Mouse (Mus musculus) Patski (cell line): ENCODE data around the gene Rcor1. TPM values are rescaled to one million over a fixed set of nuclear protein-coding genes. Genes with fewer than 3 reads are reported as not detected.

Source experiments
- ATAC-seq: fragments of 100-300 bp; one replicate; pipeline ENCODE4 v1.8.0; 2021
- CTCF ChIA-PET: fragments of 350-600 bp; sonication (Branson Sonifier 250); formaldehyde crosslinking; loops from one replicate; lab custom pipeline; 2022; ENCODE audit warnings: inconsistent platforms; lab: Charles Lee
- POLR2A ChIA-PET: fragments of 350-600 bp; sonication (Branson Sonifier 250); formaldehyde crosslinking; loops from one replicate; lab custom pipeline; 2022; ENCODE audit warnings: antibody characterized with exemption, inconsistent platforms; lab: Charles Lee
- DNase-seq: peaks from one replicate; pipeline ENCODE4 v3.0.0-alpha.2; 2011; ENCODE audit warnings: low read depth, low spot score
- H3K27me3 ChIP-seq: fragments of 371-371 bp; one replicate; pipeline ENCODE4 v1.5.1; 2021
- CTCF ChIP-seq: fragments of 100-300 bp; IDR thresholded peaks from one replicate; pipeline ENCODE4 v1.5.1; 2021
- in situ Hi-C: fragments of 300-500 bp; cut with MboI; formaldehyde crosslinking; loops from 3 replicates; pipeline ENCODE4 v1.11.1; 2018; ENCODE audit warnings: low pct_unique_long_range_greater_than_20kb, mixed read lengths
- polyA plus RNA-seq: library from polyadenylated mRNA; unstranded; gene quantifications from one replicate; pipeline ENCODE4 v1.2.3, GENCODE M21; 2021

The Rcor1 gene
- polyA plus RNA-seq, 1 experiment from 2014 or later = 30.9 TPM

DNA sequence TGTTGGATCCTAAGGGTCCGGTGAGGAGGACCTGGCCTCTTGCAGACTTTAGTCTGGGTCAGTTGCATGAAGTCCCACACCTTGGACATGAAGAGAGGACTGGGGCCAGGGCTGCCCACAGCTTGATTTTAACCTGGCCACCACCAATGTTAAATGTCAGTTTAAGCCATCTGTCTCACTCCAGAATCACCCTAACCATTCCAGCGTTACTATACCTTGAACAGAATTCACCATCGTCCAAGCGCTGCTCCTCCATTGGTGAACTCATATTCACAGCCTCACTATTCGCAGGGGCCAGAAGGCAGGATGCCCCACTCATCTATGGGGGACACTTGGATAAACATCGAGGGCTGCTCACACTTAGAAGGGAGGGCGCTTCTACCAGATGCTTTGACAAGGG is 38.2 kb upstream of the Rcor1 start:
- no peak for TF ChIP-seq CTCF
- CTCF ChIA-PET = no interaction called here
- in situ Hi-C loops = no loop called here
- no peak for ATAC-seq
- no peak for DNase-seq
- H3K27me3 ChIP-seq = no peaks in the 10 kb centered on the region
- POLR2A ChIA-PET = no interaction called here

- H3K27me3 ChIP-seq = no peaks in the 10 kb centered on the region
- in situ Hi-C loops = no loop called here
- DNase-seq (no peak), ATAC-seq (no peak)
- POLR2A ChIA-PET = no interaction called here
- CTCF ChIA-PET = interaction anchor here (0.8 kb wide), 1 partner anchor 47 kb away, joined by 3 read pairs; no protein-coding TSS in a partner anchor
- no peak for TF ChIP-seq CTCF
Measured at GRCm38 (mm10) chr12:111004142-111004541, 35.0 kb upstream of the Rcor1 start.

DNA sequence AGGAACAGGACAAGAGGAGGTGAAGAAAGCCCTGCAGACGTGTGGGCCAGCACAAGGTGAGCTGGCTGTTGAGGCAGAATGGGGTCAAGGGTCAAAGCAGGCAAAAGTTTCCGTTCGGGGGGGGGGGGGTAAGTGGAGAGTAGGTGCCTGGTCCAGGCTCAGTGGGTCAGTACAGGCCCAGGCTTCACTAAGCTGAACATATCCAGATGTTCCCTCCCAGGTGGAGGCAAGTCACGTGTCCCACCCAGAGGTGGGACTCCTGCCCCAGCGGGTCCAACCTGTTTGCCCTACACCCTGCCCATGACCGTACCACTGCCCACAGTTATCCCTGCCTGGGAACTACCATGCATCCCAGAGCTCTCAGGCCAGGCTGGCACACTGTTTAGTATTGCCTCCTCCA is 33.3 kb upstream of the Rcor1 start:
- ChIA-PET CTCF (no interaction called here), POLR2A (no interaction called here)
- no peaks in the 10 kb centered on the region for H3K27me3 ChIP-seq
- DNase-seq (no peak), ATAC-seq (no peak)
- TF ChIP-seq CTCF = no peak
- in situ Hi-C loops = no loop called here

- in situ Hi-C loops = no loop called here
- ChIA-PET CTCF (no interaction called here), POLR2A (no interaction called here)
- DNase-seq (no peak), ATAC-seq (no peak)
- no peak for TF ChIP-seq CTCF
- no peaks in the 10 kb centered on the region for H3K27me3 ChIP-seq
Measured at GRCm38 (mm10) chr12:111006339-111006738, 32.8 kb upstream of the Rcor1 start.

GRCm38 (mm10) chr12:111007134-111008103 is 31.7 kb upstream of the Rcor1 start:
- no peak for TF ChIP-seq CTCF
- ATAC-seq (no peak), DNase-seq (no peak)
- ChIA-PET POLR2A (no interaction called here), CTCF (no interaction called here)
- in situ Hi-C loops = no loop called here
- no peaks in the 10 kb centered on the region for H3K27me3 ChIP-seq

- H3K27me3 ChIP-seq = peaks cover 6% of the 10 kb centered on the region
- ATAC-seq = no peak
- in situ Hi-C loops = no loop called here
- DNase-seq = no peak
- ChIA-PET POLR2A (no interaction called here), CTCF (interaction anchor here (1.0 kb wide), 1 partner anchor 17 kb away, joined by 3 read pairs; no protein-coding TSS in a partner anchor)
- no peak for TF ChIP-seq CTCF
Measured at GRCm38 (mm10) chr12:111008500-111009490, 30.4 kb upstream of the Rcor1 start.

DNA sequence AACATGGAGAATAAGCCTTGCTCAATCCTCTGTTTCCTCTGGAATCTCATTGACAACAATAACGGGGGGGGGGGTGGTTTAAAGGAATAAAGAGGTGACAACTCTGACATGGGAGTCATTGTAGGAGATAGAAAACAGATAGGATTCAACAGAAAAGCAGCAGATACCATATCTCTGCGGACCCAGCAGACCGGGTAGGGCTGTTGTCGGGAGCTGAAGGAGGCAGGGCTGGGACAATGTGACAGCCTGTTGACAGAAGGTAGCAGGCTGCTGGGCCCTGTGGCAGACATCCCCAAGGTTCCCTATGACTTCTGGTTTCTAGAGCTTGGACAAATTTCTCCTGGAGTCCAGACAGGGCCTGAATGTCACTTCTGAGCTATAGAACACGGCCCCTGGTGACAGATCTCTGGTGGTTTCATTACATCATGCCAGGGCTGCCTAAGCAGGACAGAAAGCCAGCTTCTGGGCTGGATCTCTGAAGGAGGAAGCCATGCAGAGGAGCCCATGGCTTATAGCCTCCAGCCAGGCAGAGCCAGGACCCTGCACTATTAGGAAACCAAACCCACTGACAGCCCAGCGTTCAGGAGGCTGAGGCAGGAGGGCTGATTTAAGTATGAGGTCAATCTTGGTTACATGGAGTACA is 29.4 kb upstream of the Rcor1 start:
- ATAC-seq (no peak), DNase-seq (no peak)
- in situ Hi-C loops = no loop called here
- TF ChIP-seq CTCF = no peak
- peaks cover 6% of the 10 kb centered on the region for H3K27me3 ChIP-seq
- ChIA-PET CTCF (interaction anchor here (1.0 kb wide), 1 partner anchor 18 kb away, joined by 3 read pairs; no protein-coding TSS in a partner anchor), POLR2A (interaction anchor here (0.7 kb wide), 1 partner anchor 354 kb away, joined by 4 read pairs; no protein-coding TSS in a partner anchor)

DNA sequence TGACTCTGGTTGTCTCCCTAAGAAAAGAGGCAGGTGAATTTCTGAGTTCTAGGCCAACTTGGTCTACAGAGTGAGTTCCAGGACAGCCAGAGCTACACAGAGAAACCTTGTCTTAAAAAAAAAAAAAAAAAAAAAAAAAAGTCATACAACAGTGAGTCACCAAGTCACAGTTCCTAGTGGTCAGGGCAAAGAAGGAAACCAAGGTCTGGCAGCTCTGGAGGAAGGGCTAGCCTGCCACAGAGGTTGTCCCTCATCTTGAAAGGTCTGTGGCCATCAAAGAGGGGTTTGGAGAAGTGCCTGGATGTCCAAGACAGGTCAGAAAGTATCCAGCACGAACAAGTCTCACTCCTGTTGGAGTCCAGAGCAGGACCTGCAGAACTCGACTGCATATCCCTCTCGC is 22.3 kb upstream of the Rcor1 start:
- ATAC-seq = no peak
- DNase-seq = no peak
- ChIA-PET CTCF (no interaction called here), POLR2A (interaction anchor here (1.0 kb wide), 1 partner anchor 22 kb away, joined by 3 read pairs; no protein-coding TSS in a partner anchor)
- peaks cover 6% of the 10 kb centered on the region for H3K27me3 ChIP-seq
- in situ Hi-C loops = no loop called here
- TF ChIP-seq CTCF = no peak

DNA sequence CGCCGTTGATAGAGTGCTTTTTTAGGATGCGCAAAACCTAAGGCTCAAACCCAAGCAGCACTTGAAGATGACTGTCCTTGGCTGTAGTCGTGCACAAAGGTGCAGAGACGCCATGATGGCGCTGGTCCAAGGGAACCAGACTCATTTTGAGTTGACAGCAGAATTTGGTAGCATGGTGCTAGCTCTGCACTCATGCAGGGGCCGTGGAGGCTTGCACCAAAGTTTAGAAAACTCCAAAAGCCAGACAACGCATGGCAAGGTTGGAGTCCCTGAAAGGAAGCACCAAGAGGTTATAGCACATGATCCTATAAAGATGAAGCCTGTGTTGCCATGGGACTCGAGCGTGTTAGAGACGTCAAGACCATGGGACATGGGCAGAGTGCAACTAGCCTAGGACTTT is 21.1 kb upstream of the Rcor1 start:
- in situ Hi-C loops = no loop called here
- ChIA-PET CTCF (interaction anchor here (1.2 kb wide), 1 partner anchor 77 kb away, joined by 3 read pairs; no protein-coding TSS in a partner anchor), POLR2A (no interaction called here)
- ATAC-seq (no peak), DNase-seq (no peak)
- H3K27me3 ChIP-seq = peaks cover 3% of the 10 kb centered on the region
- no peak for TF ChIP-seq CTCF

DNA sequence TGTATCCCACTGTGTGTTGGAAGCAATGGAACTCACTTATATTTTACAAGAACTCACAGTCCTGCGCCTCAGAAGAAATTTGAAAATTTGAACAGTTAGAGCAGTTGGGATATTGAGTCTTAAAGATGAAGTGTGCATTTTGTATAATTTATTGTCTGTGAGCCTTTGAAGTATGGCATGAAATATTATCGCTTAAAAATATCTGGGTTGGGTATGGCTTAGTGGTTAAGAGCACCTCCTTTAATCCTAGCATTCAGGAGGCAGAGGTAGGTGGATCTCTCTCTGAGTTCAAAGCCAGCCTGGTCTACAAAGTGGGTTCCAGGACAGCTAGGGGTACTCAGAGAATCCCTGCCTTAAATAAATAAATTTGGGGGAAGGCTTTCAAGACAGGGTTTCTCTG is 20.1 kb upstream of the Rcor1 start:
- CTCF ChIA-PET = interaction anchor here (1.2 kb wide), 1 partner anchor 78 kb away, joined by 3 read pairs; no protein-coding TSS in a partner anchor
- no peak for TF ChIP-seq CTCF

More for the DNA sequence above, 20.1 kb upstream of the Rcor1 start:
- POLR2A ChIA-PET = no interaction called here
- in situ Hi-C loops = no loop called here
- DNase-seq = no peak
- no peaks in the 10 kb centered on the region for H3K27me3 ChIP-seq
- no peak for ATAC-seq
